Mouse (Mus musculus) bone marrow macrophage, adult 2 months (primary cell): ENCODE measurements at regions not wholly inside any gene's neighbourhood (a gene's known extent, or its start where the extent isn't known, plus 50 kb on each side); places are given as distances from the start of the nearest gene placed in this dataset.

ENCODE experiments used
- CTCF ChIP-seq: IDR thresholded peaks from 2 replicates; pipeline ENCODE4 v1.5.1; 2012; ENCODE audit warnings: low read depth, mild to moderate bottlenecking, low read length, moderate library complexity
- POLR2A ChIP-seq: IDR thresholded peaks from 2 replicates; pipeline ENCODE4 v1.6.1; 2012; ENCODE audit warnings: mild to moderate bottlenecking, low read depth, low read length, borderline replicate concordance

- TF ChIP-seq CTCF (no peak), POLR2A (no peak)
Measured at GRCm38 (mm10) chr4:95208827-95209226, 156.8 kb upstream of the Jun start.
